Mouse (Mus musculus) right cerebral cortex, postnatal 4 days (tissue): ENCODE data around the gene Atxn3.
"Not testable (repeated sequence)": the region's sequence is repeated elsewhere in the genome, so short reads cannot be mapped to it uniquely, and the experiment has no call there.

Experiments
- DNase-seq: peaks from one replicate; pipeline ENCODE4 v3.0.0-alpha.2; 2022

The Atxn3 gene

GRCm38 (mm10) chr12:101957942-101958544 lies at the start of gene Atxn3:
Atxn3 (minus strand) TSS chr12:101958246.
- peak; percentile 97 for DNase-seq

- DNase-seq, result no peak
These were observed 42.7 kb upstream of the Atxn3 start for GRCm38 (mm10) chr12:102000785-102001184.

GRCm38 (mm10) chr12:101998929-101999328 lies 40.9 kb upstream of the Atxn3 start:
- no peak for DNase-seq

GRCm38 (mm10) chr12:101994576-101995467 lies 36.8 kb upstream of the Atxn3 start:
- no peak for DNase-seq

- no peak for DNase-seq
These were observed 29.6 kb upstream of the Atxn3 start for GRCm38 (mm10) chr12:101987659-101988058.

- no peak for DNase-seq
These were observed 27.1 kb upstream of the Atxn3 start for GRCm38 (mm10) chr12:101985110-101985509.

- no peak for DNase-seq
These were observed 24.9 kb upstream of the Atxn3 start for GRCm38 (mm10) chr12:101982977-101983376.

GRCm38 (mm10) chr12:101981559-101981958 lies 23.5 kb upstream of the Atxn3 start:
- DNase-seq, result no peak

- DNase-seq, result no peak
These were observed 22.2 kb upstream of the Atxn3 start for GRCm38 (mm10) chr12:101980266-101980665.

GRCm38 (mm10) chr12:101979213-101979750 lies 21.2 kb upstream of the Atxn3 start:
- no peak for DNase-seq

GRCm38 (mm10) chr12:101978588-101978987 lies 20.5 kb upstream of the Atxn3 start:
- no peak for DNase-seq

GRCm38 (mm10) chr12:101978162-101978561 lies 20.1 kb upstream of the Atxn3 start:
- DNase-seq, result no peak

- no peak for DNase-seq
These were observed 19.4 kb upstream of the Atxn3 start for GRCm38 (mm10) chr12:101977404-101977915.

GRCm38 (mm10) chr12:101976651-101977403 lies 18.8 kb upstream of the Atxn3 start:
- no peak for DNase-seq

GRCm38 (mm10) chr12:101975601-101976571 lies 17.8 kb upstream of the Atxn3 start, which contains the start of gene Cpsf2:
Cpsf2 (plus strand) TSS chr12:101975988.
- peak; percentile 79 for DNase-seq

- no peak for DNase-seq
These were observed 17.1 kb upstream of the Atxn3 start for GRCm38 (mm10) chr12:101975167-101975600.

GRCm38 (mm10) chr12:101974571-101974970 lies 16.5 kb upstream of the Atxn3 start:
- DNase-seq, result no peak

GRCm38 (mm10) chr12:101972230-101972629 lies 14.2 kb upstream of the Atxn3 start:
- DNase-seq, result no peak

GRCm38 (mm10) chr12:101971311-101971710 lies 13.3 kb upstream of the Atxn3 start:
- no peak for DNase-seq

GRCm38 (mm10) chr12:101958960-101959780 lies 1.1 kb upstream of the Atxn3 start:
- DNase-seq, result not testable (repeated sequence)

GRCm38 (mm10) chr12:101958556-101958955 lies 510 bp upstream of the Atxn3 start:
- no peak for DNase-seq
